Mouse (Mus musculus): ENCODE measurements around the gene Cdh5. TPM values are rescaled to one million over a fixed set of nuclear protein-coding genes. Genes with fewer than 3 reads are reported as not detected.

Gene Cdh5
- polyA plus RNA-seq, 1 experiment, result 9.9 TPM

DNA sequence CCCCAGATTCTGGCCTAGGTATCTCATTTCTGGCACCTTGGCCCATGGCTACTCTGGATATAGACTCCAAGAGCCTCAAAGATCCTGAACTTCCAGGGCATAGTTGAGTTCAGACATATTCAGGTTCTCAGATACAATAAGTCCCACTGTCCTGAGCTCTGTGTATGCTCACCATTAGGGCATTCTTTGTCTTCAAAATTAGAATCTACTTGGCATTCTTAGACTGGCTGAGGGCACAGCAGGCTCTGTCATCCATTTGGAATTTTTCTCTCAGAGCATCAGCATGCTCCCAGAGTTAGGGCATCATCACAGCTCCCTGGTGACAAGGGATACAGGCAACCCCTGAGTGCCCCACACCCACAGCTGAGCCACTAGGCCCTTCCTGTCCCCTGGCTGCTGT, 5.7 kb downstream of the Cdh5 start:
- no peak overlapping the region for H3K4me3 ChIP-seq (replicated peaks; ENCODE audit: insufficient read depth, low read depth, low read length)
- no peak for TF ChIP-seq CTCF (IDR thresholded peaks at IDR 0.05; ENCODE audit: borderline replicate concordance, insufficient read depth, low read depth, low read length)
- no peak for TF ChIP-seq POLR2A (IDR thresholded peaks at IDR 0.05; ENCODE audit: borderline replicate concordance, insufficient read depth, low read length)
- H3K27ac ChIP-seq (ENCODE audit: insufficient read depth, low read length), result no peak overlapping the region
- no peaks in the 10 kb centered on the region for H3K27me3 ChIP-seq (ENCODE audit: control insufficient read depth, insufficient read depth, low read length)
- no peaks in the 10 kb centered on the region for H3K4me1 ChIP-seq (ENCODE audit: control insufficient read depth, insufficient read depth, low read length)
- DNase-seq, result no peak

DNA sequence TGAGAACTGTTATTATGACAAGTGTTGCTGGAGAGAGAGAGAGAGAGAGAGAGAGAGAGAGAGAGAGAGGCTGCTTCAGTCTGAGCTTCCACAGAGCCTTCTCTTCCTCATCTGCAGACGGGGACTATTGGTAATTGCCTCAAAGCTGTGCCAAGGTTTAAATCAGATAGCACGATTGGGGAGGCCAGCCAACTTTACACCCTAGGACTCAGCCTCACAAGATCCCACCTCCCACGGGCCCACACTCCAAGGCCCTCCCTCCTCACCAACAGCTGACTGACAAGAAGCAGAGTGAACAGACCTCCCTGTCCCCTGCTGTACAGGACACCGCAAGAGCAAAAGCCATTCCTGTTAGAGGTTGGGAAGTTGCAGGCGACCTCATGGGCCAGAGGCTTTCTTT, 6.6 kb downstream of the Cdh5 start:
- Histone ChIP-seq H3K27me3 (ENCODE audit: control insufficient read depth, insufficient read depth, low read length) (no peaks in the 10 kb centered on the region), H3K4me3 (replicated peaks; ENCODE audit: insufficient read depth, low read depth, low read length) (no peak overlapping the region), H3K4me1 (ENCODE audit: control insufficient read depth, insufficient read depth, low read length) (no peaks in the 10 kb centered on the region), H3K27ac (ENCODE audit: insufficient read depth, low read length) (no peak overlapping the region)
- TF ChIP-seq CTCF (IDR thresholded peaks at IDR 0.05; ENCODE audit: borderline replicate concordance, insufficient read depth, low read depth, low read length) (no peak), POLR2A (IDR thresholded peaks at IDR 0.05; ENCODE audit: borderline replicate concordance, insufficient read depth, low read length) (no peak)
- 21% methylated on average over 5 of the region's 5 CpGs for WGBS
- DNase-seq, result no peak

GRCm38 (mm10) chr8:104110498-104111134, 9.2 kb downstream of the Cdh5 start:
- no peak for DNase-seq
- TF ChIP-seq CTCF (IDR thresholded peaks at IDR 0.05; ENCODE audit: borderline replicate concordance, insufficient read depth, low read depth, low read length), result no peak
- TF ChIP-seq POLR2A (IDR thresholded peaks at IDR 0.05; ENCODE audit: borderline replicate concordance, insufficient read depth, low read length), result no peak
- 63% methylated on average over 10 of the region's 10 CpGs for WGBS
- H3K4me1 ChIP-seq (ENCODE audit: control insufficient read depth, insufficient read depth, low read length), result no peaks in the 10 kb centered on the region
- H3K27ac ChIP-seq (ENCODE audit: insufficient read depth, low read length), result no peak overlapping the region
- H3K4me3 ChIP-seq (replicated peaks; ENCODE audit: insufficient read depth, low read depth, low read length), result no peak overlapping the region
- H3K27me3 ChIP-seq (ENCODE audit: control insufficient read depth, insufficient read depth, low read length), result no peaks in the 10 kb centered on the region

- WGBS, result 75% methylated on average over 12 of the region's 12 CpGs
- Histone ChIP-seq H3K27me3 (ENCODE audit: control insufficient read depth, insufficient read depth, low read length) (no peaks in the 10 kb centered on the region), H3K27ac (ENCODE audit: insufficient read depth, low read length) (no peak overlapping the region), H3K4me1 (ENCODE audit: control insufficient read depth, insufficient read depth, low read length) (no peaks in the 10 kb centered on the region), H3K4me3 (replicated peaks; ENCODE audit: insufficient read depth, low read depth, low read length) (no peak overlapping the region)
- no peak for DNase-seq
- no peak for TF ChIP-seq CTCF (IDR thresholded peaks at IDR 0.05; ENCODE audit: borderline replicate concordance, insufficient read depth, low read depth, low read length)
- no peak for TF ChIP-seq POLR2A (IDR thresholded peaks at IDR 0.05; ENCODE audit: borderline replicate concordance, insufficient read depth, low read length)
These were observed 20.4 kb downstream of the Cdh5 start for GRCm38 (mm10) chr8:104121640-104122416.

GRCm38 (mm10) chr8:104123080-104123657, 21.7 kb downstream of the Cdh5 start:
- WGBS, result 47% methylated on average over 2 of the region's 2 CpGs
- H3K4me1 ChIP-seq (ENCODE audit: control insufficient read depth, insufficient read depth, low read length), result no peaks in the 10 kb centered on the region
- H3K27me3 ChIP-seq (ENCODE audit: control insufficient read depth, insufficient read depth, low read length), result no peaks in the 10 kb centered on the region
- no peak for DNase-seq
- TF ChIP-seq POLR2A (IDR thresholded peaks at IDR 0.05; ENCODE audit: borderline replicate concordance, insufficient read depth, low read length) (no peak), CTCF (IDR thresholded peaks at IDR 0.05; ENCODE audit: borderline replicate concordance, insufficient read depth, low read depth, low read length) (no peak)
- no peak overlapping the region for H3K4me3 ChIP-seq (replicated peaks; ENCODE audit: insufficient read depth, low read depth, low read length)
- no peak overlapping the region for H3K27ac ChIP-seq (ENCODE audit: insufficient read depth, low read length)

DNA sequence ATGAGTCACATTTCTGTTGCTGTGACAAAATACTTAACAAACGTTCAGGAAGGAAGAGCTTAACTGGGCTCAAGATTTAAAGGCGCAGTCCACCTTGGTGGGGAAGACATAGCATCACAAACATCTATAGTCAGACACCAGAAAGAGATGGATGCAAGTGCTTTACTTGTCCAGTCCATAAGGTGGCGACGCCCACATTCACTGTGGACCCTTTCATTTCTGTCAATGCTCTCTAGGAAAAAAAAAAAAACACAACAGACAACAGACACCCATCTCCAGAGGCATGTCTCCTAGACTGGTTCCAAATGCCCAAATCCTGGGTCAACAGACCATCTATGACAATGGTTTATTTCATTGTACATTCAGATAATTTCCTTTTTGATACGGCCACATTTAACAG, 23.1 kb downstream of the Cdh5 start:
- 74% methylated on average over 5 of the region's 5 CpGs for WGBS
- Histone ChIP-seq H3K27me3 (ENCODE audit: control insufficient read depth, insufficient read depth, low read length) (no peaks in the 10 kb centered on the region), H3K27ac (ENCODE audit: insufficient read depth, low read length) (no peak overlapping the region), H3K4me1 (ENCODE audit: control insufficient read depth, insufficient read depth, low read length) (no peaks in the 10 kb centered on the region), H3K4me3 (replicated peaks; ENCODE audit: insufficient read depth, low read depth, low read length) (no peak overlapping the region)
- TF ChIP-seq POLR2A (IDR thresholded peaks at IDR 0.05; ENCODE audit: borderline replicate concordance, insufficient read depth, low read length) (no peak), CTCF (IDR thresholded peaks at IDR 0.05; ENCODE audit: borderline replicate concordance, insufficient read depth, low read depth, low read length) (no peak)
- no peak for DNase-seq

- Histone ChIP-seq H3K4me1 (ENCODE audit: control insufficient read depth, insufficient read depth, low read length) (no peaks in the 10 kb centered on the region), H3K4me3 (replicated peaks; ENCODE audit: insufficient read depth, low read depth, low read length) (no peak overlapping the region), H3K27ac (ENCODE audit: insufficient read depth, low read length) (no peak overlapping the region), H3K27me3 (ENCODE audit: control insufficient read depth, insufficient read depth, low read length) (no peaks in the 10 kb centered on the region)
- WGBS, result 52% methylated on average over 4 of the region's 4 CpGs
- DNase-seq, result no peak
- no peak for TF ChIP-seq POLR2A (IDR thresholded peaks at IDR 0.05; ENCODE audit: borderline replicate concordance, insufficient read depth, low read length)
- TF ChIP-seq CTCF (IDR thresholded peaks at IDR 0.05; ENCODE audit: borderline replicate concordance, insufficient read depth, low read depth, low read length), result no peak
These were observed 25.9 kb downstream of the Cdh5 start for GRCm38 (mm10) chr8:104127160-104127883.
